Mouse (Mus musculus): ENCODE measurements at regions not wholly inside any gene's neighbourhood (a gene's known extent, or its start where the extent isn't known, plus 50 kb on each side); places are given as distances from the start of the nearest gene placed in this dataset.

- H3K4me1 ChIP-seq (replicated peaks): no peaks in the 10 kb centered on the region
- H3K9me3 ChIP-seq: no peaks in the 10 kb centered on the region
- no peaks in the 10 kb centered on the region for H3K36me3 ChIP-seq
- no peak overlapping the region for H3K27ac ChIP-seq
- WGBS: 90% methylated on average over 5 of the region's 5 CpGs
- H3K4me3 ChIP-seq (replicated peaks): no peak overlapping the region
- ATAC-seq: no peak
- no peak overlapping the region for H3K4me2 ChIP-seq (replicated peaks)
- no peak overlapping the region for H3K9ac ChIP-seq (replicated peaks)
- H3K27me3 ChIP-seq: no peaks in the 10 kb centered on the region
These were observed 179.9 kb downstream of the Fgf10 start for GRCm38 (mm10) chr13:118849541-118849940.

DNA sequence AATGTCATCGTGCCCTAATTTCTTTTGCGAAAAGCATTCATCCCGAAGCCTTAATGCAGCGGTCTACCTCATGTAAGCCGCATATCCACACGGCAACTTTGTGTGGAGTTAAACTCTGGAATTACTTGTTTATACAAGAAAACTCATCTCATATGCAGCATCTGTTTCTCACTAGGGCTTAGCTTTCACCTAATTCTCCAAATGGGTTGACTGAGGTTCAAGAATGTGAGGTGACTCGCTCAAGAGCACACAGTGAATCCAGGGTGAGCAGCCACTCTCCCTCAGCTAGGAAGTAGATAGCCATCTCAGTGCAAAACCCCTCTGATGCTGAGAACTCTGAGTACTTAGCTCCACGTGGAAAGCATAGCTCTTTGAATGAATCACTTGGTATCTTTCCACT, 181.1 kb downstream of the Fgf10 start:
- 86% methylated on average over 8 of the region's 8 CpGs for WGBS

DNA sequence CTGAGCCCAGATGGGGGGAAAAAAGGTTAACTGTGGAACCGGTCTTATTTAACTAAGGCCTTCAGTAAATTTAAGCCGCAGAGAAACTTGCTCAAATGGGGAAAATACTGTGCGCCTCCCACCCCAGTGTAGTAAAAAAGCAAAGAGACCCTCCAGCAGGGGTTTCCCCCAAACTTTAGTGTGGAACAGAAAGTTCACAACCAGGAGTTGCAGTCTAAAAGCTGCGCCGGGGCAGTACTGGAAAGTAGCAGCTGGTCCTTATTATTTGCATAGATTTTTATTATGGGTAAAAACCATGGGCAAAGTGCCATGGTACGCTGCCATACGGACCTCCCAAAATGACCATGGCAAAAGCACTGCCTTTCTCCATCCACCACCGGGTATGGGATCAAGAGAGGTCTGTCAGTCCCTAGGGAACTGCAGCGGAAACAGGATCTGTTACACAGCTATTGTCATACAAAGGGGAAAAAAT, 216.8 kb downstream of the Fgf10 start:
- Histone ChIP-seq H3K9me3 (no peaks in the 10 kb centered on the region), H3K4me3 (replicated peaks) (no peak overlapping the region), H3K27me3 (no peaks in the 10 kb centered on the region), H3K36me3 (no peaks in the 10 kb centered on the region), H3K27ac (no peak overlapping the region), H3K4me1 (replicated peaks) (0 out of 2 replicates have a peak, but pooled peaks cover 6% of the 10 kb centered on the region), H3K9ac (replicated peaks) (no peak overlapping the region), H3K4me2 (replicated peaks) (no peak overlapping the region)
- ATAC-seq: peak; percentile 78
- 56% methylated on average over 9 of the region's 9 CpGs for WGBS

More for the DNA sequence above, 181.1 kb downstream of the Fgf10 start:
- no peak overlapping the region for H3K4me2 ChIP-seq (replicated peaks)
- H3K36me3 ChIP-seq: no peaks in the 10 kb centered on the region
- H3K27me3 ChIP-seq: no peaks in the 10 kb centered on the region
- no peak overlapping the region for H3K4me3 ChIP-seq (replicated peaks)
- no peak overlapping the region for H3K27ac ChIP-seq
- H3K4me1 ChIP-seq (replicated peaks): no peaks in the 10 kb centered on the region
- no peak overlapping the region for H3K9ac ChIP-seq (replicated peaks)
- no peaks in the 10 kb centered on the region for H3K9me3 ChIP-seq
- ATAC-seq: no peak

DNA sequence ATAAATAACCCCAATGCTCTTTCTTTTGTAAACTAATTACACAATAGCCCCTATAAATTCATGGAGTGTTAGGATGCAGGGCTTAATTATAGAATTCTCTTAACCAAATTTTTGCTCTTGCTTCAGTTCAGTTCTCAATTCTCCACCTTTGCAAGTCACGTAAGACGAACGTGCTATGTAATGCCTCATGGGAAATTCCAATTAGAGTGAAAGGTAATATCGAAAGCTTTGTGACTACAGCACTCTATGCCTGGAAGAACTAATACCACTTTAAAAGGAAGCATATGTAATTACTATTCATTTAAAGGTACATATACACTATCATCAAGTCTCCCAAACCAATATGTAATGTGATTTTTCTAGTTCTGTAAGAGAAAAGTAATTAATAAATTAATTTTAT, 225.5 kb downstream of the Fgf10 start:
- Histone ChIP-seq H3K36me3 (no peaks in the 10 kb centered on the region), H3K4me1 (replicated peaks) (no peaks in the 10 kb centered on the region), H3K4me2 (replicated peaks) (no peak overlapping the region), H3K27me3 (no peaks in the 10 kb centered on the region), H3K9me3 (no peaks in the 10 kb centered on the region), H3K9ac (replicated peaks) (no peak overlapping the region), H3K27ac (no peak overlapping the region), H3K4me3 (replicated peaks) (no peak overlapping the region)
- ATAC-seq: no peak
- 92% methylated on average over 4 of the region's 4 CpGs for WGBS

GRCm38 (mm10) chr13:118901950-118902349, 232.4 kb downstream of the Fgf10 start:
- WGBS: 90% methylated on average over 2 of the region's 2 CpGs
- no peak for ATAC-seq
- Histone ChIP-seq H3K36me3 (no peaks in the 10 kb centered on the region), H3K9ac (replicated peaks) (no peak overlapping the region), H3K9me3 (no peaks in the 10 kb centered on the region), H3K4me2 (replicated peaks) (no peak overlapping the region), H3K4me3 (replicated peaks) (no peak overlapping the region), H3K27me3 (no peaks in the 10 kb centered on the region), H3K4me1 (replicated peaks) (no peaks in the 10 kb centered on the region), H3K27ac (no peak overlapping the region)

DNA sequence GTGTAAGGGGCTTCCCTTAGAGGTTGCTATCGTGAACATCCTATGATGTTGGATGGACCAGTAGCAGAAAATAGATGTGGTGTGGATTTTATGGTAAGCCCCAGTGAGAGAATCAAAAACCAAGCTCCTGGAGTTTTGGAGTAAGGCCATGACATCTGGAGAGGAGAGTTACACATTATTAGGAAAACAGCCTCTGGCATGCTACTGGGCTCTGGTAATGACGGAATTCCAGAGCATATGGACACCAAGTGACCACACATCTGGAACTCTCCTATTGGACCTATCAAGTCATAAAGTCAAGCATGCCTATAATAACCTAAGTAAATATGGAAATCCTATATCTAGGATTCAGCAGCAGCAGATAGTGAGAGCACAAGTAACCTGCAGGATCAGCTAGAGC, 240.8 kb downstream of the Fgf10 start:
- Histone ChIP-seq H3K27ac (no peak overlapping the region), H3K9ac (replicated peaks) (no peak overlapping the region), H3K9me3 (no peaks in the 10 kb centered on the region), H3K27me3 (no peaks in the 10 kb centered on the region), H3K4me3 (replicated peaks) (no peak overlapping the region), H3K4me2 (replicated peaks) (no peak overlapping the region), H3K36me3 (no peaks in the 10 kb centered on the region), H3K4me1 (replicated peaks) (no peaks in the 10 kb centered on the region)
- no peak for ATAC-seq
- 94% methylated on average over 2 of the region's 2 CpGs for WGBS

DNA sequence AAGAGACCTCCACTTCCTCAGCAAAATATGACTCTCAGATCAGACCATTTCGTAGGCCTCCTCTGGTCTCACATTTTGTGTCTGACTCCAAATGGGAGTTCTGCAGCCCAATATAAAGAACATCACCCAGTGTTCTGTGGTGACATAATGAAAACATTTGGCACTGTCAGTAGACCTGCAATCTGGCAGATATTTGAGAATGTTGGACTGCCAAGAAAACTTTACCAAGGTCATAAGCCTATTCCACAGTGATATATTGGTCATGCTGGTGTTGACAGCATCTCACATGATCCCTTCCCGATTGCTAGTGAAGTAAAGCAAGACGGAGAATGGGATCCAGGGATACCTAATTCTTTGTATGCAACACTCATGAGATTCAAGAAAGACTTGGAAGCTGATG, 271.2 kb downstream of the Fgf10 start:
- no peaks in the 10 kb centered on the region for H3K9me3 ChIP-seq
- 88% methylated on average over 3 of the region's 3 CpGs for WGBS
- ATAC-seq: no peak
- no peak overlapping the region for H3K9ac ChIP-seq (replicated peaks)
- H3K4me1 ChIP-seq (replicated peaks): no peaks in the 10 kb centered on the region
- H3K27ac ChIP-seq: no peak overlapping the region
- H3K4me2 ChIP-seq (replicated peaks): no peak overlapping the region
- no peaks in the 10 kb centered on the region for H3K27me3 ChIP-seq
- no peak overlapping the region for H3K4me3 ChIP-seq (replicated peaks)
- no peaks in the 10 kb centered on the region for H3K36me3 ChIP-seq

GRCm38 (mm10) chr13:118966120-118966676, 296.6 kb downstream of the Fgf10 start:
- H3K4me1 ChIP-seq (replicated peaks): no peaks in the 10 kb centered on the region
- no peak overlapping the region for H3K4me3 ChIP-seq (replicated peaks)
- ATAC-seq: no peak
- WGBS: 80% methylated on average over 3 of the region's 3 CpGs
- H3K27me3 ChIP-seq: no peaks in the 10 kb centered on the region
- H3K9me3 ChIP-seq: no peaks in the 10 kb centered on the region
- H3K36me3 ChIP-seq: no peaks in the 10 kb centered on the region
- H3K27ac ChIP-seq: no peak overlapping the region
- H3K9ac ChIP-seq (replicated peaks): no peak overlapping the region
- no peak overlapping the region for H3K4me2 ChIP-seq (replicated peaks)

DNA sequence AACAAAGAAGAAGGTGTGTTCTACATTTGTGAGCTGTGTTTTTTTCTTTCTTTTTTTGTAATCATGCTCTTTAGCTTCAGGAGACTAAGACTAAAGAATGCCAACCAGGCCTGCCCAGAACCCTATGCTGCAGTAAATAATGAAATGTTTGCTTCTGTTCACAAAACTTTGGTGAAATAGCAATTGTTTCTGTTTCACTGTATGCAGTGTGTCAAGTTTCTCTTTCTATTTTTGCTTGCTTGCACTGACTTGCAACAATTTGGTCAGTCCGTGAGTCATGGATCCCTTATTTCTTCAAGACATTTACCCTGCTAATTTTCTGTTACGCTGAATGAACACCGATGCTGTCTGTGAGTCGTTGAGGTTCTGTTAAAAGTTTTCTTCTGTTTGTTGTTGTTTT, 298.1 kb downstream of the Fgf10 start:
- Histone ChIP-seq H3K4me1 (replicated peaks) (no peaks in the 10 kb centered on the region), H3K9me3 (no peaks in the 10 kb centered on the region), H3K27me3 (no peaks in the 10 kb centered on the region), H3K4me2 (replicated peaks) (no peak overlapping the region), H3K36me3 (no peaks in the 10 kb centered on the region), H3K4me3 (replicated peaks) (no peak overlapping the region), H3K27ac (no peak overlapping the region), H3K9ac (replicated peaks) (no peak overlapping the region)
- ATAC-seq: no peak
- WGBS: 92% methylated on average over 4 of the region's 4 CpGs

GRCm38 (mm10) chr13:118975008-118975407, 305.4 kb downstream of the Fgf10 start:
- Histone ChIP-seq H3K27ac (no peak overlapping the region), H3K9me3 (no peaks in the 10 kb centered on the region), H3K9ac (replicated peaks) (no peak overlapping the region), H3K27me3 (no peaks in the 10 kb centered on the region), H3K36me3 (no peaks in the 10 kb centered on the region), H3K4me1 (replicated peaks) (no peaks in the 10 kb centered on the region), H3K4me2 (replicated peaks) (no peak overlapping the region), H3K4me3 (replicated peaks) (no peak overlapping the region)
- no peak for ATAC-seq

GRCm38 (mm10) chr13:118975519-118975918, 305.9 kb downstream of the Fgf10 start:
- Histone ChIP-seq H3K27me3 (no peaks in the 10 kb centered on the region), H3K4me2 (replicated peaks) (no peak overlapping the region), H3K27ac (no peak overlapping the region), H3K9ac (replicated peaks) (no peak overlapping the region), H3K36me3 (no peaks in the 10 kb centered on the region), H3K4me1 (replicated peaks) (no peaks in the 10 kb centered on the region), H3K4me3 (replicated peaks) (no peak overlapping the region), H3K9me3 (no peaks in the 10 kb centered on the region)
- WGBS: 68% methylated on average over 1 of the region's 1 CpGs
- no peak for ATAC-seq

GRCm38 (mm10) chr13:118979505-118979904, 309.9 kb downstream of the Fgf10 start:
- H3K9me3 ChIP-seq: no peaks in the 10 kb centered on the region
- H3K4me1 ChIP-seq (replicated peaks): peaks cover 7% of the 10 kb centered on the region
- no peak overlapping the region for H3K27ac ChIP-seq
- H3K36me3 ChIP-seq: no peaks in the 10 kb centered on the region
- no peak overlapping the region for H3K4me3 ChIP-seq (replicated peaks)
- 91% methylated on average over 5 of the region's 5 CpGs for WGBS
- H3K27me3 ChIP-seq: no peaks in the 10 kb centered on the region
- no peak overlapping the region for H3K9ac ChIP-seq (replicated peaks)
- no peak overlapping the region for H3K4me2 ChIP-seq (replicated peaks)
- no peak for ATAC-seq

- Histone ChIP-seq H3K4me3 (replicated peaks) (no peak overlapping the region), H3K4me2 (replicated peaks) (no peak overlapping the region), H3K4me1 (replicated peaks) (peaks cover 7% of the 10 kb centered on the region), H3K9ac (replicated peaks) (no peak overlapping the region), H3K27ac (no peak overlapping the region), H3K9me3 (no peaks in the 10 kb centered on the region), H3K27me3 (no peaks in the 10 kb centered on the region), H3K36me3 (no peaks in the 10 kb centered on the region)
- WGBS: 56% methylated on average over 10 of the region's 10 CpGs
- ATAC-seq: no peak
These were observed 311.7 kb downstream of the Fgf10 start for GRCm38 (mm10) chr13:118981196-118981810.

All from midbrain, embryonic 13.5 days (tissue).